Mouse (Mus musculus) limb, embryonic 15.5 days (tissue): Measurements from ENCODE around the gene Tomm20. TPM values are rescaled to one million over a fixed set of nuclear protein-coding genes. Genes with fewer than 3 reads are reported as not detected.
"Not testable (repeated sequence)": the region's sequence is repeated elsewhere in the genome, so short reads cannot be mapped to it uniquely, and the experiment has no call there.

ENCODE experiments used
- ATAC-seq: fragments of 200-750 bp; cut with Nextera tagmentation; 2 replicates; pipeline ENCODE4 v1.8.0; 2017; ENCODE audit warnings: low read depth, moderate TSS enrichment; ENCODE audit not compliant: insufficient number of reproducible peaks, low FRiP score, low TSS enrichment
- H3K27ac ChIP-seq: fragments of 300-500 bp; sonication (generic); 2 replicates; pipeline ENCODE4 v1.5.1; 2015; ENCODE audit warnings: moderate library complexity, mild to moderate bottlenecking, inconsistent platforms
- H3K27me3 ChIP-seq: fragments of 300-500 bp; sonication (generic); 2 replicates; pipeline ENCODE4 v1.6.1; 2015; ENCODE audit warnings: inconsistent platforms
- H3K36me3 ChIP-seq: fragments of 300-500 bp; sonication (generic); 2 replicates; pipeline ENCODE4 v1.6.1; 2015; ENCODE audit warnings: inconsistent platforms
- H3K4me1 ChIP-seq: fragments of 300-500 bp; sonication (generic); 2 replicates; pipeline ENCODE4 v1.6.1; 2015; ENCODE audit warnings: inconsistent platforms
- H3K4me2 ChIP-seq: fragments of 300-500 bp; sonication (generic); 2 replicates; pipeline ENCODE4 v1.6.1; 2015; ENCODE audit warnings: mild to moderate bottlenecking, inconsistent platforms
- H3K4me3 ChIP-seq: fragments of 300-500 bp; sonication (generic); 2 replicates; pipeline ENCODE4 v1.5.1; 2015; ENCODE audit warnings: mild to moderate bottlenecking, inconsistent platforms
- H3K9ac ChIP-seq: fragments of 300-500 bp; sonication (generic); 2 replicates; pipeline ENCODE4 v1.6.1; 2015; ENCODE audit warnings: inconsistent platforms
- H3K9me3 ChIP-seq: fragments of 300-500 bp; sonication (generic); 2 replicates; pipeline ENCODE4 v1.6.1; 2016; ENCODE audit warnings: inconsistent platforms
- WGBS: fragments of 180-500 bp; shearing (Covaris S2); methylation state at CpG from one replicate; pipeline ENCODE4 v1.1.7; 2015; 5-methylcytosine and 5-hydroxymethylcytosine counted together
- polyA plus RNA-seq: library from polyadenylated mRNA; unstranded; fragments of >200 nt; fragmentation: Nextera tagmentation; extraction: Ambion mirVana; gene quantifications from 2 replicates; pipeline ENCODE4 v1.2.1, GENCODE M21; 2015

Gene Tomm20
- 184 and 185 TPM in 2 replicates for polyA plus RNA-seq

DNA sequence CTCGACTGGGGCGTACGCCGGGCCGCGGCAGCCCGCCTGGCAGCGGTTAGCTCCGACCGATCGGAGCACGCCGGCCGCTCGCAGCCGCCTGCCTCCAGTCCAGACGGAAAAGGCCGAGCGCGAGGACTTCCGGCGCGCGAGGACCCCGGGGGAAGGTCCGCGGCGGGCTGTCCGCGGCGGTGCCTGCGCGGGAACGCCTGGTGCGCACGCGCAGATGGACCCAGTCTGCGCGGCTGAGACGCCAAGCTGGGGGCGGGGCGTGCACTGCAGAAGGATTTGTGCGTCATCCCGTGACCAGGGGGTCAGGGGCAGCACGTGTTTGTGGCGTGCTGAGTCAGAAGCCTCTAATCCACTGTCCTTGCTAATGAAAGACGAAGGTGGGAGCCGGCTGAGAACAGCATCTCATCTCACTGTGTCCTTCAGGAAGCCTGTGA lies at the start of gene Tomm20:
Gene Tomm20 (minus strand): TSS at position 115 of the 434 bp plus-strand sequence.
- peak within 1 kb of the TSS; percentile 90 for H3K9ac ChIP-seq
- under 1% methylated on average over 48 of the region's 48 CpGs for WGBS

DNA sequence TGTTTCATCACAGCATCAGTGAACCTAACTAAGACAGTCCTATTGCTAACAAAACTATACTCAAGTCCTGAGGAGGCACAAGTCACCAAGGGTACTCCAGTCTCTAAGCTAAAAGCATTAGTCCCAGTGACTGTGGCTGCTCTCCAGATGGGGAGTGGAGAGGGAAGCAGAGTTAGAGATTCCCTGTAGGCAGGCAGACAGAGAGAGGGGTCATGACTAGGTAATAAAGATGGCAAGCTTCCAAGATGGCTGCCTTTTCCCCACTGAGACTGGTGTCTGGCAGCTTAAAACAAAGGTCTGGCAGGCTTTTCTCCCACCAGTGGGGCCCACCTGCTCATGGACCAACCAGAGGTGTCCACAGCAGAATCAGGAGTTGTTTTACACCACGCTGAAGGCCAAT lies 48.9 kb upstream of the Tomm20 start:
- H3K27me3 ChIP-seq: no peaks in the 10 kb centered on the region
- no peak overlapping the region for H3K4me3 ChIP-seq
- no peaks in the 10 kb centered on the region for H3K36me3 ChIP-seq
- H3K4me1 ChIP-seq: no peaks in the 10 kb centered on the region
- 68% methylated on average over 1 of the region's 1 CpGs for whole genome bisulfite sequencing
- H3K9me3 ChIP-seq: no peaks in the 10 kb centered on the region
- H3K4me2 ChIP-seq: no peak overlapping the region
- no peak overlapping the region for H3K27ac ChIP-seq
- no peak overlapping the region for H3K9ac ChIP-seq
- ATAC-seq: no peak

More for the DNA sequence above, at the start of gene Tomm20:
- no peaks in the 10 kb centered on the region for H3K9me3 ChIP-seq
- peak within 1 kb of the TSS; percentile 81 for H3K4me3 ChIP-seq
- peaks cover 17% of the 10 kb centered on the region for H3K36me3 ChIP-seq
- H3K4me2 ChIP-seq: peak within 1 kb of the TSS; percentile 80
- H3K4me1 ChIP-seq: peaks cover 18% of the 10 kb centered on the region
- H3K27ac ChIP-seq: peak within 1 kb of the TSS; percentile 89
- ATAC-seq: peak; percentile 93
- H3K27me3 ChIP-seq: no peaks in the 10 kb centered on the region

DNA sequence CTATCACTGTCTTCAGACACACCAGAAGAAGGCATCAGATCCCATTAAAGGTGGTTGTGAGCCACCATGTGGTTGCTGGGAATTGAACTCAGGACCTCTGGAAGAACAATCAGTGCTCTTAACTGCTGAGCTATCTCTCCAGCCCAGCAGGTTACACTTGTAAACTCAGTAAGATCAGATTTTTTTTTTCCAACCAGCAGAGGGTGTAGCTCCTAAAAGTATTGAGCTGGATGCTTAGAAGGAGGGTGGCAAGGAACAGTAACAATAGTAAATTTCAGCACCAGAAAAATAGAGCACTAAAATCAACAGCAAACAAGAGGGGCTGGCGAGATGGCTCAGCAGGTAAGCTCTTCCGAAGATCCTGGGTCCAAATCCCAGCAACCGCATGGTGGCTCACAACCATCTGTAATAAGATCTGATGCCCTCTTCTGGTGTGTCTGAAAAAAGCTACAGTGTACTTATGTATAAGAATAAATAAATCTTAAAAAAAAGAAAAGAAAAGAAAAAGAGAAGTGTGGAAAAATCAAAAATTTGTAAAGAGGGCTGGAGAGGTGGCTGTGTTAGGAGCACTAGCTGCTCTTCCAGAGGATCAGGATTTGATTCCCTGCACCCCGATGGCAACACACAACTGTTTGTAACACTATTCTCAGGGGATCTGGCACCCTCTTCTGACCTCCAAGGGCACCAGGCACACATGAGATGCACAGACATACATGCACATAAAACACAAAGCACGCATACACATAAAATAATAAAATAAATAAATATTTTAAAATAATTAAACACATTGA lies 43.9 kb upstream of the Tomm20 start:
- Histone ChIP-seq H3K4me2 (no peak overlapping the region), H3K27ac (no peak overlapping the region), H3K9me3 (no peaks in the 10 kb centered on the region), H3K27me3 (no peaks in the 10 kb centered on the region), H3K36me3 (no peaks in the 10 kb centered on the region), H3K4me1 (no peaks in the 10 kb centered on the region), H3K4me3 (no peak overlapping the region), H3K9ac (no peak overlapping the region)
- 73% methylated on average over 5 of the region's 5 CpGs for WGBS
- no peak for ATAC-seq

DNA sequence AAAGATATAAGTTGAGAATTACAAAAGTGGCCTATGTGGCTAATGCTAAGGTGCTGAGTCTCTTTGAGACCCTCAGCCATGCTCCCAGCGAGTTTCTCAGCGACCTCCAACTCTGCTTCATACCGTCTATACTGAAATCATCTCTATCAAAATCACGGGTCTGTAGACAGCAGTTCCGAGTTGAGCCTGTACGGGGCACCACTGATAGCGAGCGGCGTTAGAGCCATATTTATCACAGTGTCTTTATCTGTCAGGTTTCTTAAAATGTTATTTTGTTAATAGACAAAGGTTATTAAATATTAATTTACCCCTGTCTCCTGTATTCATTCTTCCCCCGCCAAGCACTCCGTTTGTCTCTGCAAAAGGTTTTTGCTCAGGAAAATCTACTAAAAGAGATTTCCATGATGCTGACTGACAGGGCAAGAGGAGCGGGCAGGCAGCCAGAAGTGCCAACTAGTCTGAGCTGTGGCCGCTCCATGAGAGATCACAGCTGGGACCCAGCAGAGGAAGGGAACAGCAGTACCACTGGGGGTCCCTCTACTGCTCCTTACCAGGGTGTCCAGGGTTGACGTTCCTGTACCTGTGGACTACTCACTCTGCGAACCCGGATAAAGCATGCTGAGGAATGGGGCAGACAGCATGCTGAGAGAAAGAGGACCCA lies 42.8 kb upstream of the Tomm20 start:
- 60% methylated on average over 16 of the region's 16 CpGs for WGBS
- Histone ChIP-seq H3K9ac (no peak overlapping the region), H3K36me3 (no peaks in the 10 kb centered on the region), H3K27me3 (no peaks in the 10 kb centered on the region), H3K4me3 (no peak overlapping the region), H3K4me1 (no peaks in the 10 kb centered on the region), H3K9me3 (no peaks in the 10 kb centered on the region), H3K4me2 (no peak overlapping the region), H3K27ac (no peak overlapping the region)
- ATAC-seq: no peak

DNA sequence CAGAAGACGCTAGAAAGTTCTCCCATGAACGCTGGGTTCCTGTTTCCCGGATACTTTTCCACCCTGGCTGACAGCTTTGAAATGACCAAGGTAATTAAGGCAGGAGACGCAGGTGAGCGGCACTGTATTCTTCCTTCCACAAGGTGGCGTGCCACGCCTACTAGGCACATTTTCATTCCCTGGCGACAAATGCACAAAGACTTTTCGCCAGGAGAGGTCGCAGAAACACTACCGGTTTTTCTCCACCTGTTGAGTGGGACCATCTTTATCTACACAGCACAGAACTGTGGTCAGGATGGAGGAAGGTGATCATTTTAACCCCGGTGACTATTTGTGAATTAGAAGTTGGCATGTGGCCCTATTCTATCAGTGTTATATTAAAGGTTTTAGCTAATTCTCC lies 40.9 kb upstream of the Tomm20 start:
- ATAC-seq: no peak
- no peaks in the 10 kb centered on the region for H3K27me3 ChIP-seq
- no peaks in the 10 kb centered on the region for H3K9me3 ChIP-seq
- no peak overlapping the region for H3K9ac ChIP-seq
- H3K27ac ChIP-seq: no peak overlapping the region
- H3K36me3 ChIP-seq: no peaks in the 10 kb centered on the region
- WGBS: 2% methylated on average over 12 of the region's 12 CpGs
- H3K4me1 ChIP-seq: no peaks in the 10 kb centered on the region
- no peak overlapping the region for H3K4me2 ChIP-seq
- no peak overlapping the region for H3K4me3 ChIP-seq

DNA sequence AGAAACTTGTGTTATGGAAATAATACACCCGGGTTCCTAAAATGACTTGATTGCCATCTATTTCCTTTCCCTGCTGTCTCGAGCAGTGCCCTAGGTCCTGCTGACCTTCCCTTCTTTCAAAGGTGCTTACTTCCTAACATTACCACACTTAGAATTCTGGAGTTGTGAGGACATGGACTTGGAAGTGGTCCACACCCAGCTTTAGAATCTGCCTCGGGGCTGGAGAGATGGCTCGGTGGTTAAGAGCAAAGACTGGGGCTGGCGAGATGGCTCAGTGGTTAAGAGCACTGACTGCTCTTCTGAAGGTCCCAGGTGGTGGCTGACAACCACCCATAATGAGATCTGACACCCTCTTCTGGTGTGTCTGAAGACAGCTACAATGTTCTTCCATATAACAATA lies 34.4 kb upstream of the Tomm20 start:
- Histone ChIP-seq H3K4me3 (no peak overlapping the region), H3K27me3 (peaks cover 9% of the 10 kb centered on the region), H3K27ac (no peak overlapping the region), H3K9me3 (no peaks in the 10 kb centered on the region), H3K4me2 (no peak overlapping the region), H3K4me1 (peaks cover 4% of the 10 kb centered on the region; the same call in 1 of the 2 replicates), H3K9ac (no peak overlapping the region), H3K36me3 (no peaks in the 10 kb centered on the region)
- ATAC-seq: no peak
- WGBS: 47% methylated on average over 5 of the region's 5 CpGs

DNA sequence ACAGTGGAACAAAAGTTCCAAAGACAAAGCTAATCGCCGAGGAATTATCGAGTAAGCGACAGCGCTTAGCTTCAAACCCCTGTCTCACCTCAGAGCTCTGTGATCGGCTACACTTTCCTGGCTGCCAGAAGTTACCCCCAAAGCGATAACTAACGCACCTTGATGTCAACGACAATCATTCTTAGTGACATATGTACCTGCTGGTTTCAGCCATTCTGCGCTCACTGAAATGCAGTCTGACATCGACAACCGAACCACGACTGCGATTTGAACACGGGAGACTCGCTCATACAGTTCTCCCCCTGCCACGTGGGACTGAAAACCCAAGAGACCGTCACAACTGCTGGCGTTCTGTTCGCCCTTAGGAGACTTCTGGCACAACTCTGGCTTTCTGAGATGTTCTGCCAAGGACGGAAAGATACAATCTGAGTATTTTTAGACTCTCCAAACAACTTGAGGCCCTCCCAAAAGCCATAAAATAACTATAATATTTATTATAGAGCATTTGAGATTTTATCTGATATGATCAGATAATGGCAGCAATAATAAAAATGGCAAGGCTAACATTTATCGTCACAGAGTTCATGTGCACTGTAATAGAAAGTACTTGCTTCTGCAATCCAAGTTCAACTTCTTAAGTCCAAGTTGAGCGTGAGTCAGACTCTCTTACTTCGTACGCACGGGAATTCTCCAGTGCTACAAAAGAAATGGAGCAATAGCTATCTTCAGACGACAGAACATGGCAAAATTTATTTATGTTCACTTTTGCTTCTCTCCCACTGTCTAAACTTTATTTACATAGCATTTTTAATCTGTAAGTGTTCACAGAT lies 33.7 kb upstream of the Tomm20 start:
- Histone ChIP-seq H3K27me3 (peaks cover 9% of the 10 kb centered on the region), H3K9me3 (no peaks in the 10 kb centered on the region), H3K4me1 (peaks cover 4% of the 10 kb centered on the region; the same call in 1 of the 2 replicates), H3K36me3 (no peaks in the 10 kb centered on the region), H3K4me2 (peak overlapping the region; percentile 46), H3K27ac (peak overlapping the region; percentile 47), H3K9ac (no peak overlapping the region), H3K4me3 (peak overlapping the region; percentile 32)
- ATAC-seq: no peak
- 17% methylated on average over 27 of the region's 27 CpGs for WGBS

DNA sequence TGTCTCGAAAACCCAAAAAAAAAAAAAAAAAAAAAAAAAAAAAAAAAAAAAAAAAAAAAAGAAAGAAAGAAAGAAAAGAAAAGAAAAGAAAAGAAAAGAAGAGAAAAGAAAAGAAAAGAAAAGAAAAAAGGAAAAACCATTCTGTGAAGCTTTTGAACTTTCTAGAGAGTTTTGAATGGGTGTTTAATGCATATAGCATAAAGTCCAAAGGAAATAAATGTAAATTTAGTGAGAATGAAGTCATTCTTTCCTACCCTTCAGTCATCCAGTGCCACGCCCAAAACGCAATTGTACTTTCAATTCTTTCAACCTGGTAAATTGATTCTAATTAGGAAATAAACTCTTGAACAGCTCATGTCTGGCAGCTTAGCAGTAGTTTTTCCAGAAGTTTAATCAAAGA lies 32.9 kb upstream of the Tomm20 start:
- WGBS: 34% methylated on average over 2 of the region's 3 CpGs
- peak overlapping the region; percentile 46 for H3K4me2 ChIP-seq
- not testable (repeated sequence) for H3K36me3 ChIP-seq, H3K4me1 ChIP-seq, H3K27ac ChIP-seq, H3K9me3 ChIP-seq, H3K27me3 ChIP-seq, ATAC-seq, H3K9ac ChIP-seq
- H3K4me3 ChIP-seq: peak overlapping the region; percentile 32; the same call in 1 of the 2 replicates

DNA sequence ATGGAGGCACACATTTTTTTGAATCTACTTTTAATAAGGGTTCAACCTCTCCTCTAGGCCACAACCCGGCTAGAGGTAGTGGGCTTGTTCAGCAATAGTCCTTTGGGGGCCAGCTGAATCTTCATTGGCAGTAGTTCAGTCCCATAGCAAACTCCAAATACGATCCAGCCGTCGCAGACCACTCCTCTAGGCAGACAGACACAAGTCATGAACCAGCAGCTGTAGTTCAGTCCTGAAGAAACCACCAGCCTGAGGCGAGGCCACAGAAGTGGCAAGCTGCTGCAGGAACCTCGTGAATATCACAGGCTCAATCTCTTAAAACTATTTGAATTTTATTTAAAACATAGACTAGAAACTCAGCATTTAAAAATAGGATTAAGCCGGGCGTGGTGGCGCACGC lies 32.4 kb upstream of the Tomm20 start:
- Histone ChIP-seq H3K9me3 (no peaks in the 10 kb centered on the region), H3K4me1 (peaks cover 4% of the 10 kb centered on the region; the same call in 1 of the 2 replicates), H3K36me3 (no peaks in the 10 kb centered on the region), H3K27me3 (peaks cover 9% of the 10 kb centered on the region), H3K27ac (no peak overlapping the region), H3K4me2 (no peak overlapping the region), H3K9ac (no peak overlapping the region), H3K4me3 (no peak overlapping the region)
- WGBS: 68% methylated on average over 10 of the region's 10 CpGs
- no peak for ATAC-seq

DNA sequence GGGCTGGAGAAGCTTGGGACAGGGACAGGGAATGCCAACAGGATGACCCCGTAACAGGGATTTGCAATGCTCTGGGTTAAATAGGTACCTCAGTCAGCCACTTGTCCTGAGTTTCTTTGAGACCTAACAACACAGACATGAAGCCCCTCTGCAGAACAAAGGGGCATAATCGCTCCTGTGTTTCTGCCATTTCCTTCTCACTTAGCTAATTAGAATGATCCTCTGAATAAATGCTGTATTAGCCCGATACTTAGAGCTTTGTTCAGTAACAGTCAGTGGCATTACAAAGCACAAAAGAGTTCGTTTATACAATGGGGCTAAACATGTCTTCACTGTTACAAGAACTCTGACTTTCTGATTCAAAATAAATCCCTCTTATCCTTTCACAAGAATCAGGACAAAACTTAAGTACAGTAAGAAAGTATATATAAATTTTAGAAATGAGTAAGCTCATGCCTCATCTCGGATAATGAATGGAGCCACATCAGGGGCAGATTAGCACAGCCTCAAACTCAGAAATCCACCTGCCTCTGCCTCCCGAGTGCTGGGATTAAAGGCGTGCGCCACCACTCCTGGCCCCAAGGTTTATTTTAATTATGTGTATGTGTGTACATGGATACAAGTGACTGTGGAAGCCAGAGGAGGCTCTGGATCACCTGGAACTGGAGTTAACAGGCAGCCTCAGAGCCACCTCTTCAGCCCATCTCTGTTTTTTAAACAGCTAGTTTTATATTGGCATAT lies 31.1 kb upstream of the Tomm20 start:
- no peak for ATAC-seq
- H3K4me3 ChIP-seq: no peak overlapping the region
- no peak overlapping the region for H3K4me2 ChIP-seq
- H3K27me3 ChIP-seq: peaks cover 9% of the 10 kb centered on the region
- WGBS: 67% methylated on average over 8 of the region's 8 CpGs
- H3K27ac ChIP-seq: no peak overlapping the region
- no peak overlapping the region for H3K9ac ChIP-seq
- H3K9me3 ChIP-seq: no peaks in the 10 kb centered on the region
- peaks cover 4% of the 10 kb centered on the region; the same call in 1 of the 2 replicates for H3K4me1 ChIP-seq
- no peaks in the 10 kb centered on the region for H3K36me3 ChIP-seq

DNA sequence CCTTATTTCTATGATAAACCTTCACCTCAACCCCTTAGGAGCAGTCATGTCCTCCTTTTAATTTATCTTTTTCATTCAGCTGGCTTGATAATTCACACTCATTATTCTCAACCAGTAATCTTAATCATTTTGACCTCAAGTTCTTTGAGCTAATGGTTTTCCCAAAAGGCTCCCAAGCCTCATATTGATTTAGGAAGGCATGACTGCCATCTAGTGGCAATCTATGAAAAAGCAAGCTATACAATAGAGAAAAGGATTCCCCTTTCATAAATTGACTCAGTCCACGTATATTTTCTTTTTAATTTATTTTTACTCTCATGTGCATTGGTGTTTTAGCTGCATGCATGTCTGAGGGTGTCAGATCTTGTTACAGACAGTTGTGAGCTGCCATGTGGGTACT lies 30.1 kb upstream of the Tomm20 start:
- Histone ChIP-seq H3K4me3 (no peak overlapping the region), H3K27ac (no peak overlapping the region), H3K27me3 (peaks cover 9% of the 10 kb centered on the region), H3K4me1 (peaks cover 6% of the 10 kb centered on the region; the same call in 1 of the 2 replicates), H3K36me3 (no peaks in the 10 kb centered on the region), H3K9me3 (no peaks in the 10 kb centered on the region), H3K4me2 (no peak overlapping the region), H3K9ac (no peak overlapping the region)
- 18% methylated on average over 1 of the region's 1 CpGs for WGBS
- no peak for ATAC-seq
